Mouse (Mus musculus) G1E (cell line): ENCODE data around the gene Ptgr1.

Experiments
- CTCF ChIP-seq: IDR thresholded peaks from 2 replicates; pipeline ENCODE4 v1.5.1; 2012; ENCODE audit warnings: low read depth, low read length, inconsistent platforms, mixed read lengths
- POLR2AphosphoS5 ChIP-seq: IDR thresholded peaks from 2 replicates; pipeline ENCODE4 v1.6.1; 2012; ENCODE audit warnings: low read depth, low read length, inconsistent platforms; ENCODE audit not compliant: insufficient replicate concordance
- TAL1 ChIP-seq: conservative IDR thresholded peaks from 2 replicates; pipeline ENCODE4 v1.6.1; 2012; ENCODE audit warnings: low read depth, low read length, inconsistent platforms, mixed read lengths

DNA sequence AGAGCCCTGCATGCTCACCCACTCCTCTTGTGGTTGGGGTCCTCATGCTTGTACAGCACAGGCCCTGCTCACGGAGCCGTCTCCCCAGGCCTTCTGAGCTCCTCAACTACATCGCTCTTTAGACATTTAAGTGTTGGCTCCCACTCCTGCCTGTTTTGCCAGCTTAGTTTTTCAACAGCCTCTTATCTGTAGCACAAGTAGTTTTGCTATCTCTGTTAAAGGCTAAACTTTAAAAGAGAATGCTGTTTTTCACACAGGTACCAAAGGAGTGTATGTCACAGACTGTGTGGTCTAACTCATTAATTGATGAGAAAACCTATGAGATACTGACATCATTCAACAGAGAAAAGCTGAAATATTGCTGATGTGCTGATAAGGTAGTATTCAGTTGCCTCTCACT lies 24.5 kb upstream of the Ptgr1 start:
- no peak for TF ChIP-seq CTCF
- TF ChIP-seq TAL1 = no peak
- no peak for TF ChIP-seq POLR2AphosphoS5
